ENCODE assay signal across 8 mouse cellular contexts in genomic region chr2:85098824-85099511, GRCm38 (mm10). TPM values are rescaled to one million over a fixed set of nuclear protein-coding genes. Genes with fewer than 3 reads are reported as not detected.
DNase-seq lines count a peak whose midpoint lies in the region; ATAC-seq and TF ChIP-seq lines count a peak whose summit lies in the region.

No protein-coding gene starts in this region.

- no peaks in the 10 kb centered on the region for H3K4me1 ChIP-seq in midbrain, embryonic 16.5 days (ENCODE audit: control insufficient read depth, insufficient read depth, low read length)
- H3K4me1 ChIP-seq in midbrain, embryonic 11.5 days (ENCODE audit: control insufficient read depth, insufficient read depth, low read length): no peaks in the 10 kb centered on the region
- H3K4me1 ChIP-seq in heart, embryonic 13.5 days: peaks cover 19% of the 10 kb centered on the region
- H3K4me1 ChIP-seq in spleen, adult 2 months (ENCODE audit: control insufficient read depth, insufficient read depth, insufficient read length): no peaks in the 10 kb centered on the region; the same call in 1 of the 2 replicates
- no peaks in the 10 kb centered on the region for H3K4me1 ChIP-seq in forebrain, embryonic 16.5 days (replicated peaks; ENCODE audit: control insufficient read depth, insufficient read depth, low read length)

- 82% methylated on average over 7 of the region's 7 CpGs for WGBS in midbrain, embryonic 16.5 days
- WGBS in midbrain, embryonic 11.5 days: 77% methylated on average over 7 of the region's 7 CpGs
- WGBS in heart, embryonic 13.5 days: 40% methylated on average over 7 of the region's 7 CpGs
- 79% methylated on average over 7 of the region's 7 CpGs for whole genome bisulfite sequencing in spleen, adult 2 months
- 81% methylated on average over 7 of the region's 7 CpGs for WGBS in forebrain, embryonic 16.5 days

- 0 out of 2 replicates have a peak overlapping the region, but pooled peaks have one; percentile 6 for H3K27ac ChIP-seq in midbrain, embryonic 16.5 days (ENCODE audit: low read length)
- H3K27ac ChIP-seq in midbrain, embryonic 11.5 days (ENCODE audit: low read depth, low read length): no peak overlapping the region
- peak overlapping the region; percentile 80 for H3K27ac ChIP-seq in heart, embryonic 13.5 days (replicated peaks)
- H3K27ac ChIP-seq in spleen, adult 2 months (ENCODE audit: insufficient read depth, low read length): peak overlapping the region; percentile 67; the same call in 1 of the 2 replicates
- no peak overlapping the region for H3K27ac ChIP-seq in forebrain, embryonic 16.5 days (ENCODE audit: low read length)

- no peaks in the 10 kb centered on the region for H3K27me3 ChIP-seq in midbrain, embryonic 16.5 days (ENCODE audit: control insufficient read depth, insufficient read depth, low read depth, low read length)
- no peaks in the 10 kb centered on the region for H3K27me3 ChIP-seq in midbrain, embryonic 11.5 days (ENCODE audit: control insufficient read depth, insufficient read depth, low read length)
- H3K27me3 ChIP-seq in heart, embryonic 13.5 days (replicated peaks): no peaks in the 10 kb centered on the region
- H3K27me3 ChIP-seq in spleen, adult 2 months (ENCODE audit: control insufficient read depth, insufficient read depth, low read length): no peaks in the 10 kb centered on the region
- H3K27me3 ChIP-seq in forebrain, embryonic 16.5 days (replicated peaks; ENCODE audit: control insufficient read depth, insufficient read depth, low read length): no peaks in the 10 kb centered on the region

- no peak for TF ChIP-seq CTCF in spleen, adult 2 months (IDR thresholded peaks at IDR 0.05; ENCODE audit: extremely low read depth, insufficient read depth, insufficient read length, insufficient replicate concordance)

- peaks cover 3% of the 10 kb centered on the region; the same call in 1 of the 2 replicates for H3K9me3 ChIP-seq in midbrain, embryonic 16.5 days (replicated peaks; ENCODE audit: control insufficient read depth, low read length, poor library complexity, severe bottlenecking)
- no peaks in the 10 kb centered on the region; the same call in 1 of the 2 replicates for H3K9me3 ChIP-seq in midbrain, embryonic 11.5 days (ENCODE audit: control insufficient read depth, low read length)
- 0 out of 2 replicates have a peak, but pooled peaks cover 7% of the 10 kb centered on the region for H3K9me3 ChIP-seq in heart, embryonic 13.5 days
- peaks cover 4% of the 10 kb centered on the region; the same call in 1 of the 2 replicates for H3K9me3 ChIP-seq in forebrain, embryonic 16.5 days (ENCODE audit: control insufficient read depth, low read length)

- no peak for ATAC-seq in midbrain, embryonic 16.5 days
- no peak for ATAC-seq in midbrain, embryonic 11.5 days (ENCODE audit: low FRiP score)
- peak; percentile 67 for ATAC-seq in heart, embryonic 13.5 days (ENCODE audit: extremely low read depth, insufficient number of reproducible peaks, low FRiP score, low TSS enrichment)
- no peak for ATAC-seq in forebrain, embryonic 16.5 days

- TF ChIP-seq POLR2A in spleen, adult 2 months (IDR thresholded peaks at IDR 0.05; ENCODE audit: low read depth, low read length): no peak

- no peak overlapping the region for H3K4me3 ChIP-seq in midbrain, embryonic 16.5 days (ENCODE audit: low read depth, low read length)
- no peak overlapping the region for H3K4me3 ChIP-seq in midbrain, embryonic 11.5 days (ENCODE audit: low read depth, low read length)
- H3K4me3 ChIP-seq in heart, embryonic 13.5 days: no peak overlapping the region
- no peak overlapping the region for H3K4me3 ChIP-seq in spleen, adult 2 months (ENCODE audit: extremely low read depth, insufficient read depth, insufficient read length)
- H3K4me3 ChIP-seq in forebrain, embryonic 16.5 days (replicated peaks; ENCODE audit: low read length): no peak overlapping the region

- H3K9ac ChIP-seq in midbrain, embryonic 16.5 days (ENCODE audit: low read depth, low read length): no peak overlapping the region
- H3K9ac ChIP-seq in midbrain, embryonic 11.5 days (ENCODE audit: low read length): no peak overlapping the region
- H3K9ac ChIP-seq in heart, embryonic 13.5 days: peak overlapping the region; percentile 55; the same call in 1 of the 2 replicates
- H3K9ac ChIP-seq in forebrain, embryonic 16.5 days (replicated peaks; ENCODE audit: low read depth, low read length): no peak overlapping the region

- DNase-seq in midbrain, embryonic 11.5 days (ENCODE audit: low spot score, missing footprints): no peak
- DNase-seq in liver: peak; percentile 8
- no peak for DNase-seq in spleen, adult 2 months (ENCODE audit: low read depth in 1 of 2, low spot score in 2 of 2)
- no peak for DNase-seq in layer of hippocampus, postnatal 36 days
- no peak for DNase-seq in embryo, embryonic 11 days

- H3K4me2 ChIP-seq in midbrain, embryonic 16.5 days (ENCODE audit: low read length): no peak overlapping the region
- no peak overlapping the region for H3K4me2 ChIP-seq in midbrain, embryonic 11.5 days
- H3K4me2 ChIP-seq in heart, embryonic 13.5 days: peak overlapping the region; percentile 30
- no peak overlapping the region for H3K4me2 ChIP-seq in forebrain, embryonic 16.5 days (ENCODE audit: low read length)

- H3K36me3 ChIP-seq in midbrain, embryonic 16.5 days (ENCODE audit: control insufficient read depth, insufficient read depth, low read length): no peaks in the 10 kb centered on the region
- H3K36me3 ChIP-seq in midbrain, embryonic 11.5 days (ENCODE audit: control insufficient read depth, insufficient read depth, low read length): no peaks in the 10 kb centered on the region
- H3K36me3 ChIP-seq in heart, embryonic 13.5 days: no peaks in the 10 kb centered on the region
- no peaks in the 10 kb centered on the region for H3K36me3 ChIP-seq in spleen, adult 2 months (ENCODE audit: control insufficient read depth, insufficient read depth, low read length)
- H3K36me3 ChIP-seq in forebrain, embryonic 16.5 days (ENCODE audit: control insufficient read depth, insufficient read depth): no peaks in the 10 kb centered on the region

RNA-seq across cellular contexts. Expression of gene Aplnr, which starts 37.1 kb away (rescaled TPM):
- polyA plus RNA-seq in midbrain, embryonic 16.5 days (2015; fragmentation: Nextera tagmentation; extraction: Ambion mirVana): 24.8 and 26.3 TPM in 2 replicates
- 29.8 and 29.9 TPM in 2 replicates for polyA plus RNA-seq in midbrain, embryonic 11.5 days (2014; fragmentation: Nextera tagmentation; extraction: Ambion mirVana)
- 22.3 and 27.8 TPM in 2 replicates for polyA plus RNA-seq in heart, embryonic 13.5 days (2015; fragmentation: Nextera tagmentation; extraction: Ambion mirVana)
- 2.5 and 2.9 TPM in 2 replicates for polyA plus RNA-seq in spleen, adult 2 months (2012; rRNA removed)
- 1 to 10 TPM in 1 of 2 experiments, under 1 TPM in 1; 0.91 to 1.0 TPM for total RNA-seq in layer of hippocampus, postnatal 36 days (2021)
- polyA plus RNA-seq in forebrain, embryonic 16.5 days (2015; fragmentation: Nextera tagmentation; extraction: Ambion mirVana): 20.7 and 34.3 TPM in 2 replicates

RNA-seq across cellular contexts. Expression of gene Tnks1bp1, which starts 51.1 kb away (rescaled TPM):
- polyA plus RNA-seq in midbrain, embryonic 16.5 days (2015; fragmentation: Nextera tagmentation; extraction: Ambion mirVana): 23.0 and 27.4 TPM in 2 replicates
- polyA plus RNA-seq in midbrain, embryonic 11.5 days (2014; fragmentation: Nextera tagmentation; extraction: Ambion mirVana): 8.1 and 9.6 TPM in 2 replicates
- polyA plus RNA-seq in heart, embryonic 13.5 days (2015; fragmentation: Nextera tagmentation; extraction: Ambion mirVana): 17.4 and 21.5 TPM in 2 replicates
- 20.3 and 25.0 TPM in 2 replicates for polyA plus RNA-seq in spleen, adult 2 months (2012; rRNA removed)
- total RNA-seq in layer of hippocampus, postnatal 36 days (2021): 100 to 1,000 TPM; 159 to 174 TPM
- 24.0 and 26.2 TPM in 2 replicates for polyA plus RNA-seq in forebrain, embryonic 16.5 days (2015; fragmentation: Nextera tagmentation; extraction: Ambion mirVana)

Comparison
In these comparisons a context has a peak if more than half of its experiments do, and no peak if none do; other contexts are left out.
1. H3K27ac ChIP-seq: peak in midbrain, embryonic 16.5 days (single experiment), heart, embryonic 13.5 days (single experiment) and spleen, adult 2 months (single experiment); none in midbrain, embryonic 11.5 days (single experiment) and forebrain, embryonic 16.5 days (single experiment).